Mouse (Mus musculus): ENCODE measurements around the gene Pde11a.

- TF ChIP-seq POLR2A (IDR thresholded peaks at IDR 0.05; ENCODE audit: low read depth, low read length) (no peak), CTCF (conservative IDR thresholded peaks at IDR 0.05; ENCODE audit: insufficient read depth, insufficient read length, low read depth, low read length) (no peak)
Measured at GRCm38 (mm10) chr2:76239175-76239574, 99.4 kb downstream of the Pde11a start.
